Mouse (Mus musculus) liver, embryonic 11.5 days (tissue): ENCODE data around the gene Lima1. TPM values are rescaled to one million over a fixed set of nuclear protein-coding genes. Genes with fewer than 3 reads are reported as not detected.

Experiments
- polyA plus RNA-seq: library from polyadenylated mRNA; unstranded; fragments of >200 nt; fragmentation: Nextera tagmentation; extraction: Ambion mirVana; gene quantifications from 2 replicates; pipeline ENCODE4 v1.2.1, GENCODE M21; 2014

Gene Lima1
- polyA plus RNA-seq, 1 experiment from 2014 or later = 19.3 TPM

Other genes starting within 250 kb of the Lima1 start
- 91.2 and 111 TPM in 2 replicates for gene Racgap1, start 223.8 kb downstream of the Lima1 start, polyA plus RNA-seq
- 2.3 TPM in 2 replicates for gene Asic1, start 205.1 kb downstream of the Lima1 start, polyA plus RNA-seq
- 26.7 and 28.5 TPM in 2 replicates for gene Smarcd1, start 173.3 kb downstream of the Lima1 start, polyA plus RNA-seq
- gene Gm17349, start 170.0 kb downstream of the Lima1 start, polyA plus RNA-seq = not detected in 2 replicates
- 3.4 and 4.3 TPM in 2 replicates for gene Gpd1, start 157.9 kb downstream of the Lima1 start, polyA plus RNA-seq
- 134 and 153 TPM in 2 replicates for gene Cox14, start 149.8 kb downstream of the Lima1 start, polyA plus RNA-seq
- gene Cers5, start 102.6 kb downstream of the Lima1 start, polyA plus RNA-seq = 32.3 and 34.7 TPM in 2 replicates
- gene Fam186a, start 91.6 kb upstream of the Lima1 start, polyA plus RNA-seq = not detected in 2 replicates
- 52.0 and 57.0 TPM in 2 replicates for gene Larp4, start 94.6 kb upstream of the Lima1 start, polyA plus RNA-seq
- gene Dip2b, start 163.2 kb upstream of the Lima1 start, polyA plus RNA-seq = 10.0 and 10.4 TPM in 2 replicates